Mouse (Mus musculus): ENCODE data around the gene Armc12. TPM values are rescaled to one million over a fixed set of nuclear protein-coding genes. Genes with fewer than 3 reads are reported as not detected.
A peak's percentile ranks its signal among the peaks of the same experiment; 100 is the strongest.

The Armc12 gene
- polyA plus RNA-seq, 1 experiment from 2014 or later = not detected

DNA sequence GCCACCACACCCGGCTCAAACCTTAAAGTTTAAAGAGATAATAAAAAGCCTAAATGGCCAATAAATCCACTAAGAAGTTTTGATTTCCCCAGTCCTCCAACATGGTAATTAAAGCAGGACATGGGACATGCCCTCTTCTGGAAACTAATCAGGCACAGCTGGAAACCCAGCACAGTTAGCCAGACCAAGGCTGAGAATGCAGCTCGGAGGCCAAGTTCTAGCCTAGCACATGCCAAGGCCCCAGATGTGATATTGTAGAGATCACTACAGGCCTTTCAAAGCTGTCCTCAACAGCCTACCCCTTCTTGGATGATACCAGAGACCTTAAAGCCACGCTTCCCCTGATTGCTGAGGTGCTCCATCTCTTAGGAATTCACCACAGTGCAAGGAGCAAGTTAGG is 55.9 kb downstream of the Armc12 start:
- H3K27ac ChIP-seq (ENCODE audit: low read length) = no peak overlapping the region
- H3K4me1 ChIP-seq (ENCODE audit: control insufficient read depth, low read depth, low read length) = no peaks in the 10 kb centered on the region
- no peak overlapping the region for H3K9ac ChIP-seq (ENCODE audit: low read depth, low read length)
- no peaks in the 10 kb centered on the region for H3K9me3 ChIP-seq (replicated peaks; ENCODE audit: control insufficient read depth, low read length)
- no peak for ATAC-seq (ENCODE audit: low read depth)
- no peak overlapping the region for H3K4me3 ChIP-seq (ENCODE audit: low read depth, low read length)
- 48% methylated on average over 3 of the region's 3 CpGs for WGBS (ENCODE audit: insufficient replicate concordance)
- no peak overlapping the region for H3K4me2 ChIP-seq (ENCODE audit: low read depth, low read length)
- peaks cover 8% of the 10 kb centered on the region for H3K36me3 ChIP-seq (ENCODE audit: control insufficient read depth, insufficient read depth)
- no peaks in the 10 kb centered on the region for H3K27me3 ChIP-seq (ENCODE audit: control insufficient read depth, insufficient read depth, low read depth, low read length)

DNA sequence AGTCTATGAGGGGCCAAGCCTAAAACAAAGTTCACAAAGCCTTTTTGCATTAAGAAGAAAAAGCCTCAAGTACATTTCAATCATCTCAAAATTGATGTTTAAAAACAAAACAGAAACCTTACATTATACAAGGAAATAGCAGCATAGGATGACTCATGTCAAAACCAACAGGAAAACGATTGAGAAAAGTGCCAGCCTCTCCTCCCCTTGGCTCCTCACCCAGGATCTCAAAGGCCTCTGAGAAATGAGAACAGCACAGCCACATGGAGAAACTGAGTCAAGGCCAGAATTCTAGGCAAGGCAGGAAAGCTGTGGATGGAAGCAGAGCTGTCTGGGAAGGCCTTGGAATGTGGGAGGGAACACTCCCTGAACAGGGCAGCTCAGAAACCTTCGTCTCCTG is 58.0 kb downstream of the Armc12 start:
- no peak for ATAC-seq (ENCODE audit: low read depth)
- no peaks in the 10 kb centered on the region for H3K9me3 ChIP-seq (replicated peaks; ENCODE audit: control insufficient read depth, low read length)
- H3K4me3 ChIP-seq (ENCODE audit: low read depth, low read length) = no peak overlapping the region
- H3K4me1 ChIP-seq (ENCODE audit: control insufficient read depth, low read depth, low read length) = no peaks in the 10 kb centered on the region
- WGBS (ENCODE audit: insufficient replicate concordance) = 64% methylated on average over 2 of the region's 2 CpGs
- H3K36me3 ChIP-seq (ENCODE audit: control insufficient read depth, insufficient read depth) = peaks cover 17% of the 10 kb centered on the region
- H3K9ac ChIP-seq (ENCODE audit: low read depth, low read length) = no peak overlapping the region
- H3K27me3 ChIP-seq (ENCODE audit: control insufficient read depth, insufficient read depth, low read depth, low read length) = no peaks in the 10 kb centered on the region
- H3K27ac ChIP-seq (ENCODE audit: low read length) = no peak overlapping the region; the same call in 1 of the 2 replicates
- H3K4me2 ChIP-seq (ENCODE audit: low read depth, low read length) = 0 out of 2 replicates have a peak overlapping the region, but pooled peaks have one; percentile 10

Small RNAs within 50 kb of the gene (microRNA-seq; reads per million reads assigned to microRNA genes)
- gene Gm25195 = not detected
- not detected for gene Mir6969

Other genes starting within 250 kb of the Armc12 start
- gene Fance, start 217.3 kb upstream of the Armc12 start, polyA plus RNA-seq (2015; fragmentation: Nextera tagmentation; extraction: Ambion mirVana) = 6.7 and 7.3 TPM in 2 replicates
- gene Rpl10a, start 202.3 kb upstream of the Armc12 start, polyA plus RNA-seq (2015; fragmentation: Nextera tagmentation; extraction: Ambion mirVana) = 280 and 310 TPM in 2 replicates
- gene Tead3, start 180.0 kb upstream of the Armc12 start, polyA plus RNA-seq (2015; fragmentation: Nextera tagmentation; extraction: Ambion mirVana) = 0.50 and 0.52 TPM in 2 replicates
- 0.46 TPM in 1 of 2 replicates, not detected in the other for gene Tulp1, start 165.6 kb upstream of the Armc12 start, polyA plus RNA-seq (2015; fragmentation: Nextera tagmentation; extraction: Ambion mirVana)
- 18.9 and 21.5 TPM in 2 replicates for gene Fkbp5, start 13.3 kb upstream of the Armc12 start, polyA plus RNA-seq (2015; fragmentation: Nextera tagmentation; extraction: Ambion mirVana)
- not detected in 2 replicates for gene Clpsl2, start 18.6 kb downstream of the Armc12 start, polyA plus RNA-seq (2015; fragmentation: Nextera tagmentation; extraction: Ambion mirVana)
- 8.5 and 51.3 TPM in 2 replicates for gene Clps, start 30.0 kb downstream of the Armc12 start, polyA plus RNA-seq (2015; fragmentation: Nextera tagmentation; extraction: Ambion mirVana)
- gene Lhfpl5, start 44.8 kb downstream of the Armc12 start, polyA plus RNA-seq (2015; fragmentation: Nextera tagmentation; extraction: Ambion mirVana) = 0.06 and 0.22 TPM in 2 replicates
- gene Srpk1, start 91.9 kb downstream of the Armc12 start, polyA plus RNA-seq (2015; fragmentation: Nextera tagmentation; extraction: Ambion mirVana) = 21.8 and 24.4 TPM in 2 replicates
- gene Slc26a8, start 159.4 kb downstream of the Armc12 start, polyA plus RNA-seq (2015; fragmentation: Nextera tagmentation; extraction: Ambion mirVana) = 0.07 and 0.29 TPM in 2 replicates
- gene Mapk14, start 160.5 kb downstream of the Armc12 start, polyA plus RNA-seq (2015; fragmentation: Nextera tagmentation; extraction: Ambion mirVana) = 22.1 and 25.9 TPM in 2 replicates
- gene AC170998.1, start 195.3 kb downstream of the Armc12 start, polyA plus RNA-seq (2015; fragmentation: Nextera tagmentation; extraction: Ambion mirVana) = 1.5 TPM in 2 replicates
- 7.9 and 10.5 TPM in 2 replicates for gene Mapk13, start 238.5 kb downstream of the Armc12 start, polyA plus RNA-seq (2015; fragmentation: Nextera tagmentation; extraction: Ambion mirVana)

All from liver, embryonic 16.5 days (tissue).